Mouse (Mus musculus) adrenal gland, adult 8-10 months (tissue): Measurements from ENCODE around the gene Mtus2. TPM values are rescaled to one million over a fixed set of nuclear protein-coding genes. Genes with fewer than 3 reads are reported as not detected.
"Not testable (repeated sequence)": the region's sequence is repeated elsewhere in the genome, so short reads cannot be mapped to it uniquely, and the experiment has no call there.

ENCODE experiments used
- DNase-seq: peaks from one replicate; pipeline ENCODE4 v3.0.0; 2022
- total RNA-seq, 4 experiments: library from RNA; stranded (reverse); gene quantifications; 2 replicates each; pipeline ENCODE4 v1.2.4; 2022

Mtus2 gene
- total RNA-seq, result 1 to 10 TPM; 3.2 to 4.7 (median 3.8) TPM

DNA sequence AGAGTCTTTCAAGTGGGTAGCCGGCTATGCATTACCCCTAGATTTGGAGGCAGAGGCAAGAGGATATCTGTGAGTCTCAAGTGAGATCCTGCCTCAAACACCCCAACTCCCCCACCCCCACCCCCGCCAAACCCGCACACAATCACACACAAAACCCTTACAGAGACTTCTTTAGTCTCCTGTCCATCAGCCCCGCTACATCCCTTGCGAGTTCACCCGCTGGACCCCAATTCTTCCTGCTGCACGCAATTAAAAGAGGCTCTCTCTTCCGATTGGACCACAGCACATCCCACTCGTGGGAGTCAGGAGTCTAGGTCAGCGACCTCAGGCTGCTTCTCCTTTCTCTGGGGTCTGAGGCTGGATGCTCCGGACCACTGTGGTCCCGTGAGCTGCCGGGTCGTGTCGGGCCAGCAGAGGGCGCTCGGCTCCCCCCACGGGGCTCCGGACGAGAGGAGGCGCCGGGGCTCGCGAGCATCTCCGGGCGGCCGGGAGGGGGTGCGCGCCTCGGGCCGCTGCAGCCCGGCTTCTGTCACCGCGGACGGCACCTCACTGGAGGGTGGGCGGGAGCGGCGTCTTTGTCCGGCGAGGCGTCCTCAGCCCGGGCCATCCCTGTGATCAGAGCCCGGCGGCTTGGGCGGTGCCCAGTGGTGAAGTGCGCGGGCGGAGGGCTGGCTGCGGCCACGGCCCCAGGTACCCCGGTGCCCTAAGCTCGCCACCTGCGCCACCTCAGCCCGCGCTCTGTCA, at the start of gene Mtus2:
TSS of gene Mtus2 (plus strand) at position 500 of the 744 bp plus-strand sequence.
- peak; percentile 35 for DNase-seq

DNA sequence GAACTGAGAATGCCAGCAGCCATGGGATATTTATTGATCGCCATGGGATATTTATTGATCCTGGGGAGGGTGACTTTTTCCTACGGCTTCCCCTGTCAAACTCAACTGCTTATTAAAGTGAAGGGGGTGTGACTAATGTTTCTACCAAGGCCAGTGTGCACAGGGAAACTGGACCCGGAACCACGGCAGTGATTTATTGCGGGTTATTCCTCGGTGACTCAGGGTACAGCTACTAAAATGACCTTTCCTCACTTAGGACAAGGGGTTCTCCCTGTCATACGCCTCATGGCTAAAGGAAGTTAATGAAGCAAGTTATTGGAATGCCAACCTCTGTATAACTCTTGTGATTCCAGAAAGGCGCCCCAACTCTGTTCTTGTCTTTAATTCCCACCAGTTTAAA, 49.3 kb upstream of the Mtus2 start:
- DNase-seq, result peak; percentile 73

DNA sequence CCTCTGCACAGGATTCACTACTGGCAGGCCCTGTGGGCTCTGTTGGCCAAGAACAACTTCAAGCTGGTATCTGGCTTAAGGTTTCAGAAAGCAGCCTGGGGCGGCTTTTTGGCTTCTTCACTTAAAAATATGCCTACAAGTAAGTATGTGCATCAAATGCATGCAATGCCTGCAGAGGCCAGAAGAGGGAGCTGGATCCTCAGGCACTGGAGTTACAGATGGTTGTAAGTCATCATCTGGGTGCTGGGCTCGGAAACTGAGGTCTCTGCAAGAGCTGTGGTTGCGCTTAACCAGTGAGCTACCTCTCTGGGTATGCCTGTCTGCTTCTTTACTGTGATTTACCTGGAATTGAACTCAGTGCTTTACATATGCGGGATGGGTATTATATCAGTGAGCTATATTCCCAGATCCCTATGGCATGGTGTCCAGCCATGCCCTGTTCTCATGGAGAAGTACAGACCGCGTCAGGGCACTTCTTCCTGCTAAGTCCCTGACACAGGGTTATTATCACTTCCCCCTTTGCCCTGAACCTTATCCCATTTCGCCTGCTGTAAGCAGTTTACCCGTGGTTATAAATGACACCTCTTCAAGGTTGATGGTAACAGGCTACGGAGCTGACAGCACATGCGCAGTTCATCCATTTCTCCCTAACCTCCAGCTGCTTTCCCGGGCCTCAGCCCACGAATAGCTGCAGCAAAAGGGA, 46.2 kb upstream of the Mtus2 start:
- DNase-seq, result no peak

DNA sequence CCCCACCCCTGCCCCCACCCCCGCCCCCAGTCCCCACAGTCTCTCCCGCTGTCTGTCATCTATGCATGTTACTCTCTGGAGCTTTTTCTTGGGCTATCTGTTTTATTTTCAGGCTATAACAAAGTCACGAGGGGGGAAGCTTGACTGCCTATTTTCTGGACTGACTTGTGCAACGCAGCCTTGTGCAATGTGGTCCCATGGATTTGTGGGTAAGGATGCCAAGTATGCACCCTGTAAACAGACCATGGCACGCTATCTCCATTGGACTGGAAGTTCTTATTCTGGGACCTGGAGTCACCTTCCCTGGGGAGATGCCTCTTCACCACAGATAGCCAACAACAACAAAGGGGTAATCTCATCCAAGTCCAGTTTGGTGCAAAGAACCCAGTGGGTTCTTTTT, 45.4 kb upstream of the Mtus2 start:
- DNase-seq, result no peak

DNA sequence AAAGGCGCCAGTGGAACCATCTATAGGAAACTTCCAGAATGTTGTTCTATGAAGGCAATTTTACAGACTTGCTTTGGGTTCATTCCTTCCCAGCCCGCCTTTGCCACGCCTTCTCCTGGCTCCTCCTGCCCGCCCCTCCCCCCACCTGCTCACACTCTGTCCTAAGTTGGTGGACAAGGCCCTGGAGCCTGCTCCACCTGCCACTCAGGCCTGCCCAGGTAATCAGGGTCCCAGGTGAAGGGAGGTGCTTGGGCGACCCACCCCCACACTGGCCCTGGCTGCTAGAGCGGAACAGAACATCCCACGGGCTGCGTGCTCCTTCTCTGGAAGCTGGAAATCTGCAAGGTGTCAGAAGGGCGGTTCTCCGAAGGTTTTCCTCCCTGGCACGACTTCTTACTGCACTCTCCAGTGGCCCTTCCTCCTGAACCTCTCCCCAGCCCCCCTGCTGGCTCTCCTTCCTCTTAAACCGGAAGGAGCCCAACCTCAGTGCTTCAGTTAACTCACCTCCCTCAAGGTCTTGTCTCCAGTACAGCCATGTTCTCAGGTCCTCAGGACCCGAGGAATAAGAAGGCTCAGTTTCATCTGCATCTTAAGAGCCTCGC, 43.8 kb upstream of the Mtus2 start:
- no peak for DNase-seq

DNA sequence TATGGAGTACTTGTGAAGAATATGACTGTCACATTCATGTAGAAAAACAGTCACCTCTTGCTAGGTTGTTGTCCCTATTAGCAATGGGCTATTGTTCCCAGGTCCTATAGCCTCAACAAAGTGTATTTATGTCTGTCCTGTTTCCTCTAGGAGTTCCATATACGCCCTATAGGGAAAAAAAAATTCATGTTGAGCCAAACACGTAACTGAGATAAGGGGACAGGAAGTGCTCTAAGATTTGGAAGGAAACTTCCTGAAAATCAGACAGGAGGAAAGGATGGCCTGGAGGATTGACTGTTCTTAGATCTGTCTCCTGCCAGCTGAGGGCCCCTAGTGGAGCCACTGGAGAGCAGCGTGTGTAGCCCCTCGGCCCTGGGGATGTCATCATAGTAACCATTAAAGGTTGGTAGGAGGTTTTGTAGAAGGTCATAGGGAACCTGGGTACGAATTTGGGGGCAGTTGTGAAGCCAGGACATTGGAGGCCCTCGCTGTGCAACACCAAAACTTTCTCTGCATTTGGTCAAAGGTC, 42.0 kb upstream of the Mtus2 start:
- DNase-seq, result no peak

DNA sequence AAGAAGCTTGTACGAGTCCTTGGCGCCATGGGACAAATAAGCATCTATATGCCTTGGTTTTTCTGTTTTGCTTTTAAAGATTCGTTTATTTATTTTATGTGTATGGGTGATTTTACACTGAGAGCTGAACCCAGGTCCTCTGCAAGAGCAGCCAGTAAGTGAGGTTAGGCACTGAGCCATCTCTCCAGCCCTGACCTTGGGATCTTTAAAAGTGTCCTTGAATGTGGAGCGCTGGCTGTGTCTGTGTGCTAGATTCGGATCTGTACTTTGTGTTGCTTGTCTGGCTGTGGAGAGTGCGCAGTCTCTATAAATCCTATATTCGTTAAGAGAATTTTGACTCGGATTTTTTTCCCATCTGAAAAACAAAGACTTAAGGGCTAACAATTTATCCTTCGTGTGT, 40.9 kb upstream of the Mtus2 start:
- DNase-seq, result peak; percentile 59

DNA sequence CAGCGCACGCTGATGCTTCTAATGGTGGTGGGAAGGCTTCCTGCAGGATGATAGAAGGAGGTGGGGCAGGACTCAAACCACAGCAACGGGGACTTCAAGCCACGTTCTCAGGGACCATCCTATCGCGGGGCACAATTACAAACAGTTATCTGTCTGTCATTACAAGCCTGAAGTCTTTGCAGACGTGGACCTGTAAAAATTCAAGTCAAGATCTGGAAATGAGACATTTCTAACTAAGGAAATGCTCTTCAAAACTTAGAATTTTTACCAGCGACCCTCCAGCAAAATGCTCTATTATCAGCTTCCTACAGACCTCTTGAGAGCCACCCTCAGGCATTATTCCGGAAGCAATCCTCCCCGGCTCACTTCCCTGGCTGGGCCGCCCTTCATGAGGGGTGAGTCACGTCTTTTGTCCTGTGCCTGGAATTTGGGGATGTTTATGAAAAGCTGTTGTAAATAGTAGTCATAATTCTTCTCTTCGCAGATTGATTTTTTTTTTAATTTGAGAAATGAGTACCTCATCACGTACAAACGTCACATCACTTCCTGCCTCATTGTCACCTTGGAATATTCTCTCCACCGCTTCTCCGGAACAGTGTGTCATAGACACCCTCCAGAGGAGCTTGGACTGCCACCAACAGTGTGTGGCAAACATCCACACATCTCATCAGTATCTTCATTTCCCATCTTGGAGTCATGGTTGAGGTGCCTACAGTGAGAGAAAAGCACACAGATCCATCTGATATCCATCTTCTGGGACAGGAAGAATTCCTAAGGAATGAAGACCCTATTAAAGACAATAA, 38.9 kb upstream of the Mtus2 start:
- DNase-seq, result peak; percentile 60

DNA sequence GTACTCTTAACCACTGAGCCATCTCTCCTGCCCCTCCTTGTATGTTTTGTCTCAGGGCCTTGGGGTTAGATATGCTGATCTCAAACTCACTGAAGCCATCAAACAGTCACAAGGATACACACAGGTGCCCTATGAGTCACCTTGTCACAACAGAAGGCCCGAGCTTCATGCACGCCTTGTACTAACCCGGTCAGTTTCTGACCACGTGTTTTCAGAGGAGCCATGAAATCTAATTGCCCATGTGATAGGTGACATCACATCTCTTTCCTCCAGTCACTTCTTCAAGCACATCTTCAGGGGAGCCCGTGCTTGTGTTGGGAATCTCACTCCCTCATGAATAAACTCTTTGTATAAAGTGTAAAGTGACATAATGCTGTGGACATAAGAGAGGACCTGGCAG, 32.5 kb upstream of the Mtus2 start:
- DNase-seq, result no peak

DNA sequence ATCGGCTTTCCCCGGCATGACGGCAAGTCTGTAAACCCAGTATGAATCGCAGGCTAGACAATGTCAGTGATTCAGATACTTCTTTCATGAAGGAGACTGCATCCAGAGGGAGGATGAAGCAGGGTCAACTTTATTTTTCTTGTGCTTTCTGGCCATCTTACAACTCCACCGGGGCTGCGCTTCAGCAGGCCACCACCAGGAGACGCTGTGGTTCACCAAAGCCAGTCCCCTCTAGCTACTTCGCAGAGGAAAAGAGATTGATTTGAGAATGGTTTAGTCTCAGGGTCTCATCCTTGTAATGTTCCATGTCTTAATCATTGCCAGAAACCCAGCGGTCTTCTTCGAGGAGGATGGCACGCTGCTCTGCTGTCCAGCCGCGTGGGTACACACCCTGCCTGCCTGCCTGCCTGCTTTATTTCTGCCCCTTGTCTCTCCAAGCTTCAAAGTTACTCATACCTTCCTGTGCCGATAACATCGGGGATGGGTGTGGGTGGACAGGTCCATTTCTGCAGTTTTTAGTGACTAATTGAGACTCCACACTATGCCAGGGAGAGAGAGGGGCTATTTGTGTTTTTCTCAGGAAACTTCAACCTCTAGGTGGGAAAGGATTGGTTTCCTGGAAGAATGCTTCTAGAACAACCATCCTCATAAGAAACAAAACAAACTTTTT, 31.1 kb upstream of the Mtus2 start:
- DNase-seq, result no peak

DNA sequence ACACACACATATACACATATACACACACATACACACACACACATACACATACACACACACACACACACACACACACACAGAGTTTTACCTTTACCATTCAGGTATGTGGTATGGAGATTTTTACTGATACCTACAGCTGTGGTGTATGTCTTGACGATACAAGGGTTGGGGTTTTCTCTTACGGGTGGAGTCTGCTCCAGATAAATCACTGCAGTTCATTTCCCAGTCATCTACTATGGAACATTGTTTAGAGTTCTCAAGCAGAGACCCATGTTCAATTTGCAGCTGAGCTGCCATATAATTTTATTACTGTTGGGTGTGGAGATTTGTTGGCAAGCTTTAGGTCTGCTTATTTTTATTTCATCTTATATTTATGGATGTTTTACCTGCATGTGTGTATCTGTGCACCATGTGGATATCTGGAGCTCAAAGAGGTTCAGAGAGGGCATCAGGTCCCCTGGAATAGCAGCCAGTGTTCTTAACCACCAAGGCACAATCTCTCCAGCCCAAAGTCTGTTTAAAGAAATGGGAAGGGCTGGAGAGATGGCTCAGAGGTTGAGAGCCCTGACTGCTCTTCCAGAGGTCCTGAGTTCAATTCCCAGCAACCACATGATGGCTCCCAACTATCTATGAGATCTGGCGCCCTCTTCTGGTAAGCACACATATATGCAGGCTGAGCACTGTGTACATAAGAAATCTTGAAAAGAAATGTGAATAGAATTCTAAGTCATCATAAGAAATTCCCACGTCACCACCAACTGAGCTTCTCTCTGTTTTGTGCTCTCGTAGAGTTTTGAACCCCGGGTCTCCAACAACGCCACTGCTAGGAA, 28.2 kb upstream of the Mtus2 start:
- no peak for DNase-seq

DNA sequence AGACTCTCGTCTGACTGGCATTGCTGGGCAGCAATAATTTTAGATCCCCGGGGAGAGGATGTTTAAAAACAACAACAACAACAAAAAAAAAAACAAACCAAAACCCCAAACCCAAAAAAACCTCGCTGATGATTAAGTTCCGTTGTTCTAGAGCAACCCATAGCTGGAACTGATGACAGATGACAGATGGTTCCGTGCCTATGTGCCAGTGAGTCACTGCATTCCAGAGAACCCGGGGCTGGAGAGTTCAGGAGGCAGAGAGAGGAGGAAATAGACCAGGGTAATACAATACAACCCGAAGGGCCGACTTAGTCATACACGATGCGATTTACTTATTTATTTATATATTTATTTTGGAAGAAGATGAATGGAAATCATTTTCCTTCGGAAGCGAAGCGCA, 22.0 kb upstream of the Mtus2 start:
- no peak for DNase-seq

DNA sequence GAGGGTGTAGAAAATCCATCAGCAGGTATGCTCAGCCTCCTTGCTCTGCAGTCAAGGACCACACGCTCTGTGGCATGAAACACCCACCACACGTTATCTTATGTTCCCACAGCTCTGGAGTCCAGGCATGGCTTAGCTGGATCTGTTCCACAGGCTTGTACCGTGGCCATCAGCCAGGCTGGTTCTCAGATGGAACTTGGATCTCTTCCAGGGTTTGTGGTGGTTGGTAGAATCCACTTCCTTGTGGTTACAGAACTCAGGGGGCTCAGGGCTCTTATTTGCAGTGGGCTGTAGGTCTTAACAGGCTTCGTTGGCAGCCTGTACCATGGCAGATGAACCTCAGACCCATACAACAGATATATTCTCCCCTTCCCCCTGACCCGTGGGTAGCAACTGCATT, 17.9 kb upstream of the Mtus2 start:
- DNase-seq, result no peak

DNA sequence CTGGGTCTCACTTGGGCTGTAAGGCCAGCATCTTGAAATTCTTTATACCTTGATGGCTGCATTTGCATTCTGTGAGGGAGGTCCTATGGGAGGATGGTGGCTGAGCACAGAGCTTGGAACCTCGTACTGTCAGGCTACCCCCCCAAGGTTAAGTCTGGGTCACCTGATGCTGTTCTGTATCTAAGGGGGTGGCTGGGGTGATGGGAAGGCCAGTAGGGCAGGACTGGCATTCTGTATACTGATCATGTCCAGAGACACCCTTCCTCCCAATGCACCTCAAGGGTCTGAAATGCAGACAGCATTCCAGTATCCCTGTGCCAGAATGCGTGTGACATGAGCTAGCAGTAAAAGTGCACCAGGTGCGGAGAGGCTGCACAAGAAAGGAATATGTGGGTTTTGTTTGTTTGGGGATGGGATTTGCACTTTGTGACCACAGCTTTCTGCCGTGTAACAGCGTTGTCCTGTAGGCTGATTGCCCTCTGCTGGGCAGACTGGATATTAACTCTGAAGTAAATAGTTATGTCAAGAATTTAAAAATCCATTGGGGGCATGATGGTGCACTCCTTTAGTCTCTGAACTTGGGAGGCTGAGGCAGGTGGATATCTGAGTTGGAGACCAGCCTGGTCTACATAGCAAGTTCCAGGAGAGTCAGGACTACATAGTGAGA, 12.0 kb upstream of the Mtus2 start:
- DNase-seq, result no peak

DNA sequence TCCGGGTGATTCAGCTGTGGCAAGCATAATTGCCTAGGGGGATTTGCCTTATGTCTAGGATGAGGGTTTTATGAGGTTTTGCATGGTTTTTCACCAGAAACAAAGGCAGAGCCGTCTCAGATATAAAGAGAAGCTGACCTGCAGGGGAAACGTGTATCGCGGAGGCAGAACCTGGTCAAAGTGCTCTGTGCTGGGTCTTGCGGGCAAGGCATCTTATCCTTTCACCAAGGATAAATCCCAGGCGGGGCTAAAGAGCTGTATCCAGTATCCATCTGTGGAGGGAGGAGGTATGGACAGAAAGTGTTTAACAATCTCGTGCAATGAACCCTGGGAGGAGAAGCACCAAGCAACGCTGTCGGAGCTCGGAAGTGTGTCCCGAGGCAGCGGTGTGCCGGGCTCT, 7.2 kb upstream of the Mtus2 start:
- DNase-seq, result no peak

DNA sequence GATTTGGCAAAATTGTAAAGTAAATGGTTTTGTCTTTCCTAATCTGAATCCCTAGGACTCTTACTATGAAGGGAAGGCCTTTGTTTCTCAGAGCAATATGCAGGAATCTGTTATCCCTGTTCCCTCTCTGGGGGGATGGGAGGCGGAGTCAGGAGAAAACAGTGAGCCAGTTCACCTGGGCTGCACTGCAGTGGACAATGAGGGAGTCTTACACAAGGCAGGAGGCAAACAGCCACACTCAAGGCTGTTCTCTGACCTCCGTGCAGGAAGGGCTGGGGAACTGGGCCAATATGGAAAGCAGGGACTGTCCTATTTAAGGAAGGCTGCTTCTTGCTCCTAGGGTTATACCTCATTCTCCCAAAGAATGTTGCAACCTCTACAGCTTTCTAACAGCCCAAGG, 5.4 kb upstream of the Mtus2 start:
- no peak for DNase-seq

DNA sequence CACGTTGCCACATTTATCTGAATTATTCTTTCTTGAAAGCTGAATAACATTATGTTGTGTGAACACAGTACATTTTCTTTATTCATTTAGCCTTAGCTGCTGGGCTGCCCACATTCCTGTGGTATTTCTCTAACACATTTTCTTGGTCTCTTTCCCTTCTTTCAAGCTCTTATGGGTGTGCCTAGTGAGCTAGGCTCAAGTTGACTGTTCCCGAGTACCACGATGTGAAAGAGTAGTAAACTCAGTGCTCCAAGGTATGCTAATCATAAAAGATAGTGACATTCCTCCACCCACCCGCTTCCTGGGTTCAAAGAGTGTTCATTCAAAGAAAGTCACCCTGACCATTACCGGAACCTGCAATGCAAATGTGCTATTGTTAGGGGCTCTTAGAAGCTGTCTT, 3.9 kb upstream of the Mtus2 start:
- not testable (repeated sequence) for DNase-seq

DNA sequence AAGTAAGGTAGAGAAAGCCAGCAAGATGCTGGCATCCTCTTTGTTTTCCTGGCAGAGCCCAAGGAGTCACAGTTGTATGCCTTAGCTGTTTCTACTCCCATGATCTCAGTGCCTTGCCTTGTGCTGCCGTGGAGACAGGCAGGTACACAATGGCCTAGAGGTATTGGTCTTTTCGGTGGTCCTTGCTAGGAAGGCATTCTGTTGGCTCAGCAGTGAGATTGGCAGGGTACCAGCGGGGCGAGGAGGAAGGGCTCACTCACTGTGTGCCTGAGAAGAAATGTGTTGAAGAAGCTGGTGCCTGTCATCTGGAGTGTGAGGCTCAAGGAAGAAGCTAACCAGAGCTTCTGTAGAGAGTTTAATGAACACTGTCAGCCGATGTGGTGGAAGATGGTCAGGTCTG, 1.4 kb upstream of the Mtus2 start:
- DNase-seq, result no peak

DNA sequence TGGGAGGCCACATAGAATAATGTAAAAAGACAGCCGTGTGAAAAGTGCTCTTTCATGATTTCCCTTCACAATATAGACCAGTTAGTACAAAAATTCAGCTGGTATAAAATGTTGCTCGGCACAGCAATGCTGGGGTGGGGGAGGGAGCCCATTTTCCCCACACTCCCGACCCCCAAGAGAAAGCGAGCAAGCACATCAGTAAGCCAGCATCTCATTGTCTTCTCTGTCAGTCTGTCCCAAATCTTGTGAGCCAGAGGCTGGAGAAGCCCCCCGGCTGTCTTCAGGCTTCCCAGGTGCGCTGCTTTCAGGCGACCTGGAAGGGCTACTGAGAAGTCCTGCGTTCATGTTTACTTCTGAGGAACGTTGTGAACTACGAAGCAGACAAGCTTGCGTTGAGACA, 699 bp upstream of the Mtus2 start:
- DNase-seq, result no peak

DNA sequence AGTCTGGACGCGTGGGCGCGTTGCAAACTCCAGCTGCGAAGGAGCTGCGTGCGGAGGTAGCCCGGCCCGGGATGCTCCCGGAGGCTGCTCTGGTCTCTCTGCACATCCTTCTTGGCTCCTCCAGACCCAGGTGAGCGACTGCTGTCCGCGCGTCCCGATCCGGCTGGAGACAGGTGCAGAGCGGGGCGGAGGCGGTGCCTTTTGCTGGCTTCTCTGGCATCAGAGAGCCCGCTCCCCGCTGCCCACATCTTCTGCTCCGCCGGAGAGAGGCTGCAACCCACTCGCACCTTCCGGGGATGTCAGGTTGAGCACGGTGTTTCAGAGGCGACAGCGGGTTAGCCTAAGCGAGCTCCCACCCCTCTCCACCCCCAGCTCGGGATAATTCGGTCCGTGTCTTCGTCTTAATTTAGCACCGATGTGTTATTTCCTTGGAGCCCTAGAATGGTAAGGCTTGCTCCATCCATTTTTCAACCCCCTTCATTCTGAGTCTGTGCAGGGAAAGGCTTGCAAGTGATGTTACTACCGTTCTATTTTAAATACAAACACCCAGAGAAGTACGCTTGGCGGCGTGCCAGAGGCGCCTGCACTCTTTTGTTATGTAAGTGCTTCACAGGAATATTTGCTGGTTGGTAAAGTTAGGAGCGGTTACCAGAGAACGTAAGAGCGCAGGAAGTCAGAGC, 612 bp downstream of the Mtus2 start:
- DNase-seq, result peak; percentile 17
